Comparison of ENCODE assay signal across 1 mouse cellular context in genomic region chr1:44041797-44042554, GRCm38 (mm10).
TF ChIP-seq lines count a peak whose summit lies in the region.

No protein-coding gene starts in this region.

TF ChIP-seq in CH12.LX, 34 proteins besides CTCF, POLR2A, EP300 and RAD21:
- TF ChIP-seq POLR2AphosphoS2 (IDR thresholded peaks at IDR 0.05; ENCODE audit: low read depth, low read length) (no peak), RCOR1 (conservative IDR thresholded peaks at IDR 0.05; ENCODE audit: low read depth, low read length) (no peak; the same call in 1 of the 2 replicates), MYC (IDR thresholded peaks at IDR 0.05; ENCODE audit: low read depth, low read length) (no peak), SIN3A (IDR thresholded peaks at IDR 0.05; ENCODE audit: low read length) (peak; percentile 48; the same call in 1 of the 2 replicates), NELFE (IDR thresholded peaks at IDR 0.05; ENCODE audit: low read depth, low read length) (peak; percentile 46), ELF1 (IDR thresholded peaks at IDR 0.05; ENCODE audit: low read depth, low read length) (peak; percentile 82), ZKSCAN1 (IDR thresholded peaks at IDR 0.05; ENCODE audit: borderline replicate concordance, low read depth, low read length) (no peak), ETS1 (conservative IDR thresholded peaks at IDR 0.05; ENCODE audit: low read depth, low read length) (no peak; the same call in 1 of the 2 replicates), ZMIZ1 (IDR thresholded peaks at IDR 0.05; ENCODE audit: low read depth, low read length) (no peak), MAX (IDR thresholded peaks at IDR 0.05; ENCODE audit: low read length) (peak; percentile 56; the same call in 1 of the 2 replicates), NRF1 (IDR thresholded peaks at IDR 0.05; ENCODE audit: low read depth, low read length) (no peak), CHD1 (IDR thresholded peaks at IDR 0.05; ENCODE audit: low read depth, low read length) (no peak), UBTF (IDR thresholded peaks at IDR 0.05; ENCODE audit: low read depth, low read length) (no peak), KAT2A (IDR thresholded peaks at IDR 0.05; ENCODE audit: insufficient replicate concordance, low read length) (no peak), E2F4 (IDR thresholded peaks at IDR 0.05; ENCODE audit: insufficient replicate concordance, low read depth, low read length) (0 out of 2 replicates have a peak, but pooled peaks have one; percentile 36), ZC3H11A (IDR thresholded peaks at IDR 0.05; ENCODE audit: low read depth, low read length) (peak; percentile 43; the same call in 1 of the 2 replicates), MAZ (IDR thresholded peaks at IDR 0.05; ENCODE audit: low read depth, low read length) (peak; percentile 52; the same call in 1 of the 2 replicates), MAFK (IDR thresholded peaks at IDR 0.05; ENCODE audit: insufficient replicate concordance, low read length) (peak; percentile 78), MEF2A (IDR thresholded peaks at IDR 0.05; ENCODE audit: borderline replicate concordance, low read depth, low read length) (no peak), ZNF384 (IDR thresholded peaks at IDR 0.05; ENCODE audit: low read depth, low read length) (no peak), TBP (conservative IDR thresholded peaks at IDR 0.05; ENCODE audit: low read depth, low read length) (0 out of 2 replicates have a peak, but pooled peaks have one; percentile 48), JUN (IDR thresholded peaks at IDR 0.05; ENCODE audit: insufficient read depth, low read depth, low read length) (no peak), GABPA (IDR thresholded peaks at IDR 0.05; ENCODE audit: insufficient replicate concordance, low read depth, low read length) (no peak), TCF12 (IDR thresholded peaks at IDR 0.05; ENCODE audit: low read depth, low read length) (no peak), JUND (conservative IDR thresholded peaks at IDR 0.05; ENCODE audit: low read depth, low read length) (0 out of 2 replicates have a peak, but pooled peaks have one; percentile 39), MXI1 (IDR thresholded peaks at IDR 0.05; ENCODE audit: low read depth, low read length) (no peak; the same call in 1 of the 2 replicates), PAX5 (IDR thresholded peaks at IDR 0.05; ENCODE audit: low read length) (no peak), CHD2 (IDR thresholded peaks at IDR 0.05; ENCODE audit: low read length) (no peak), USF2 (conservative IDR thresholded peaks at IDR 0.05; ENCODE audit: low read depth, low read length) (no peak), HCFC1 (IDR thresholded peaks at IDR 0.05; ENCODE audit: low read depth, low read length) (peak; percentile 67), BHLHE40 (IDR thresholded peaks at IDR 0.05; ENCODE audit: low read depth, low read length) (no peak), IRF4 (IDR thresholded peaks at IDR 0.05; ENCODE audit: low read depth, low read length) (peak; percentile 75), SMC3 (IDR thresholded peaks at IDR 0.05; ENCODE audit: low read depth, low read length) (peak; percentile 85), USF1 (IDR thresholded peaks at IDR 0.05; ENCODE audit: low read depth, low read length) (no peak)
